Mouse (Mus musculus) E14TG2a.4 (cell line): ENCODE results near the gene Orc5.
A peak's percentile ranks its signal among the peaks of the same experiment; 100 is the strongest.
"Not testable (repeated sequence)": the region's sequence is repeated elsewhere in the genome, so short reads cannot be mapped to it uniquely, and the experiment has no call there.

Source experiments
- H3K27me3 ChIP-seq: 2 replicates; pipeline ENCODE4 v1.6.1; 2014; ENCODE audit warnings: low read length, control low read depth; ENCODE audit not compliant: insufficient read depth
- H3K36me3 ChIP-seq: 2 replicates; pipeline ENCODE4 v1.6.1; 2014; ENCODE audit warnings: low read length, control low read depth; ENCODE audit not compliant: insufficient read depth
- H3K4me1 ChIP-seq: replicated peaks from 2 replicates; pipeline ENCODE4 v1.6.1; 2014; ENCODE audit warnings: low read depth, low read length, control low read depth
- H3K4me3 ChIP-seq: replicated peaks from 2 replicates; pipeline ENCODE4 v1.5.1; 2014; ENCODE audit warnings: mild to moderate bottlenecking, low read length
- H3K9me3 ChIP-seq: 2 replicates; pipeline ENCODE4 v1.6.1; 2014; ENCODE audit warnings: low read length, control low read depth
- CTCF ChIP-seq: conservative IDR thresholded peaks from 2 replicates; pipeline ENCODE4 v1.5.1; 2014; ENCODE audit warnings: low read length
- NANOG ChIP-seq: IDR thresholded peaks from 2 replicates; pipeline ENCODE4 v1.6.1; 2014; ENCODE audit warnings: borderline replicate concordance, low read length, mixed read lengths
- POU5F1 ChIP-seq: IDR thresholded peaks from 2 replicates; pipeline ENCODE4 v1.6.1; 2014; ENCODE audit warnings: low read length, borderline replicate concordance

Gene Orc5

GRCm38 (mm10) chr5:22548556-22549161 is 1.6 kb downstream of the Orc5 start:
- no peaks in the 10 kb centered on the region for H3K9me3 ChIP-seq
- no peaks in the 10 kb centered on the region for H3K27me3 ChIP-seq
- TF ChIP-seq CTCF: no peak
- TF ChIP-seq NANOG: no peak
- TF ChIP-seq POU5F1: no peak
- peaks cover 51% of the 10 kb centered on the region for H3K36me3 ChIP-seq
- peaks cover 46% of the 10 kb centered on the region for H3K4me1 ChIP-seq
- peak overlapping the region; percentile 96 for H3K4me3 ChIP-seq

DNA sequence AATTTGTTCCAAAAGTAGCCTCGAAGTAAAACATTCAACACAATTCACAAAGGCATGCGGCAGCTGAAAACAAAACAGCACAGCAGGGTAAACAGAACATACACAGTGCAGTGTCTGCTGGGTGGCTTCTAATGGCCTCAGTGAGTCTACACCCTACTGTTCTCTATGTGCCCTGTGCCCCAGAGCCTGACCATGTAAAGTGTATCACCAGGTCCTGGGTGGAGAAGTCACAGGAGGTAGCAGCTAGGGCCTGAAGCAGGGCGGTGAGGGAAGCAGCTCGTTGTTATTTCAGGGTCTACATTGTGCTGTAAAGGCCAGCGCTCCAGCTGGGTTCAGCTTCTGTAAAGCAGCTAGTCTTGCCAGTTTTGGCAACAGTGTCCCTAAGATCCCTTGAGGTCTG is 3.7 kb downstream of the Orc5 start:
- Histone ChIP-seq H3K4me1 (peaks cover 44% of the 10 kb centered on the region), H3K9me3 (no peaks in the 10 kb centered on the region; the same call in 1 of the 2 replicates), H3K4me3 (no peak overlapping the region), H3K27me3 (no peaks in the 10 kb centered on the region), H3K36me3 (peaks cover 70% of the 10 kb centered on the region)
- TF ChIP-seq NANOG (no peak), POU5F1 (no peak), CTCF (no peak)

DNA sequence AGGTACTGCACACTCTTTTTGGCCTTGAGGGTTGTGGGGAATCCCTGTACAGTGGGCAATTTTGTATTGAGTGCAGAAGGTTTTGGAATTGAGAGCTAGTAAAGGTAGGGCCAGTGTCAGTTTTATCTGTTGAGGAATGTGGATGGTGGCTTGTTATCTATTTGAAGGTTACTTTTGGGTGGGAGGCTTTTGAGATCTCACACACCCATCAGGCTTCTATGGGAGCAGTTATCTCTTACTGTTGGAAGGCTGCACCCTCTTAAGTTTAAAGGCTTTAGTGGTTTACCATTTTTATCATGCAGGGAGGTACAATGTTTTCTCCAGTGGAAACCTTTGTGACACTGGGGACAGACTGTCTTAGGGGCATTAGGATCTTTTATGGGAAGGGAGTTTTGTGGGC is 4.9 kb downstream of the Orc5 start:
- Histone ChIP-seq H3K4me1 (peaks cover 42% of the 10 kb centered on the region), H3K36me3 (peaks cover 82% of the 10 kb centered on the region), H3K9me3 (peaks cover 2% of the 10 kb centered on the region; the same call in 1 of the 2 replicates), H3K4me3 (no peak overlapping the region), H3K27me3 (no peaks in the 10 kb centered on the region)
- TF ChIP-seq POU5F1: no peak
- no peak for TF ChIP-seq CTCF

- H3K9me3 ChIP-seq: peaks cover 6% of the 10 kb centered on the region
- TF ChIP-seq NANOG: no peak
- TF ChIP-seq POU5F1: no peak
- no peak for TF ChIP-seq CTCF
- no peak overlapping the region for H3K4me3 ChIP-seq
- H3K4me1 ChIP-seq: peaks cover 40% of the 10 kb centered on the region
- no peaks in the 10 kb centered on the region for H3K27me3 ChIP-seq
- peaks cover 94% of the 10 kb centered on the region for H3K36me3 ChIP-seq
Measured at GRCm38 (mm10) chr5:22542676-22543075, 7.6 kb downstream of the Orc5 start.

- H3K9me3 ChIP-seq: peaks cover 6% of the 10 kb centered on the region
- peaks cover 21% of the 10 kb centered on the region for H3K4me1 ChIP-seq
- H3K36me3 ChIP-seq: peaks cover 95% of the 10 kb centered on the region
- H3K4me3 ChIP-seq: no peak overlapping the region
- no peak for TF ChIP-seq POU5F1
- TF ChIP-seq NANOG: no peak
- no peak for TF ChIP-seq CTCF
- no peaks in the 10 kb centered on the region for H3K27me3 ChIP-seq
Measured at GRCm38 (mm10) chr5:22538996-22539600, 11.1 kb downstream of the Orc5 start.

GRCm38 (mm10) chr5:22536695-22537094 is 13.5 kb downstream of the Orc5 start:
- peaks cover 18% of the 10 kb centered on the region for H3K4me1 ChIP-seq
- H3K4me3 ChIP-seq: no peak overlapping the region
- peaks cover 6% of the 10 kb centered on the region for H3K9me3 ChIP-seq
- peaks cover 88% of the 10 kb centered on the region for H3K36me3 ChIP-seq
- H3K27me3 ChIP-seq: no peaks in the 10 kb centered on the region
- TF ChIP-seq POU5F1: no peak
- no peak for TF ChIP-seq NANOG
- TF ChIP-seq CTCF: no peak

DNA sequence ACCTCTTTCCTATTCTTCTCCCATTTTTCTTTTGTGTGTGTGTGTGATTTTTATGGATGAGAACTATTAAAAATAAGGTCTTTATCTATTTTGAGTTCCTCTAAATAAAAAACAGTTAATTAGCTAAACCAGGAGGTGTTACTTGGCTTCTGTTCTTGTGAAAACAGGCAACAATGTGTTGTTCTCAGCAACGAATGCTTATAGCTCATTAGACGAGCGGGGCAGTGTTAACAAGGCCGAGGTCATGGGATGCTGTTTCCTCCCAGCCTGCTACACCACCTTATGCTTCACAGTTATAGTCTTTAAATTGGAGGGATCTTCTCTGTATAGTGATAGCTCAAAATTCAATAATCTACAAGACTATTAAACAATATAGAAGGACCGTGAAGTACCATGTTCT is 17.7 kb downstream of the Orc5 start:
- Histone ChIP-seq H3K4me3 (no peak overlapping the region), H3K9me3 (no peaks in the 10 kb centered on the region), H3K4me1 (no peaks in the 10 kb centered on the region), H3K36me3 (peaks cover 87% of the 10 kb centered on the region), H3K27me3 (no peaks in the 10 kb centered on the region)
- TF ChIP-seq CTCF (no peak), POU5F1 (no peak), NANOG (no peak)

DNA sequence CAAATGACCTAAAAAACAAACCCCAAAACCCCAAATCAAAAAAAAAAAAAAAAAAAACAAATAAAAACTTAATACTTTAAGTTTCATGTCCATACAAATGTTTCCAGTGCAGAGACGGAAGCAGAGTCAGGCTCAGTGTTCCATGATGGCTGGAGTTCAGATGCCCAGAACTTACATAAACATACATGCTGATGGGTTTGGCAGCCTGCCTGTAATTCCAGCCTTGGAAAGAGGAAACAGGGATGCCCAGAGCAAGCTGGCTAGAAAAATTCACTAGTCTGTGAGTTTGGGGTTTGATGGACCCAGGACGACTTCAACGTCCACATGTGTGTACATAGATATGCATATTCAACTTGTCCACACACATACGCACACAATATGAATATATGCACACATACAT is 27.6 kb downstream of the Orc5 start:
- H3K4me3 ChIP-seq: no peak overlapping the region
- TF ChIP-seq POU5F1 (no peak), CTCF (no peak), NANOG (no peak)
- H3K36me3 ChIP-seq: peaks cover 93% of the 10 kb centered on the region
- no peaks in the 10 kb centered on the region for H3K27me3 ChIP-seq
- no peaks in the 10 kb centered on the region for H3K9me3 ChIP-seq
- peaks cover 14% of the 10 kb centered on the region for H3K4me1 ChIP-seq

GRCm38 (mm10) chr5:22519708-22520107 is 30.5 kb downstream of the Orc5 start:
- Histone ChIP-seq H3K27me3 (no peaks in the 10 kb centered on the region), H3K9me3 (no peaks in the 10 kb centered on the region)
- TF ChIP-seq POU5F1 (no peak), NANOG (no peak), CTCF (no peak)

DNA sequence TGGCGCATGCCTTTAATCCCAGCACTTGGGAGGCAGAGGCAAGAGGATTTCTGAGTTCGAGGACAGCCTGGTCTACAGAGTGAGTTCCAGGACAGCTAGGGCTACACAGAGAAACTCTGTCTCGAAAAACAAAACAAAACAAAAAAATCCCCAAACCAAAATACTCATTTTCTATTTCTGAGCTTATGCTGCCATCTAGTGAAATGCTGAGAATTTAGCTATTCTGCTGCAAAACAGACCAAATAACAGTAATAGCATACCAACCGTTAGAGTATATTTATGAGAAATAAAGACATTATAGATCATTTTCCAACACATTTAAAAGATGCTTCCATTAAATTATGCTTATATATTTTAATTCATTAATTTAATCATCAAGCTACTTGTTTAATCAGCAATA is 34.5 kb downstream of the Orc5 start:
- Histone ChIP-seq H3K36me3 (peaks cover 57% of the 10 kb centered on the region), H3K4me1 (peaks cover 14% of the 10 kb centered on the region)
- not testable (repeated sequence) for H3K9me3 ChIP-seq, H3K27me3 ChIP-seq, H3K4me3 ChIP-seq

More at GRCm38 (mm10) chr5:22519708-22520107, 30.5 kb downstream of the Orc5 start:
- Histone ChIP-seq H3K4me1 (peaks cover 14% of the 10 kb centered on the region), H3K36me3 (peaks cover 83% of the 10 kb centered on the region), H3K4me3 (no peak overlapping the region)

GRCm38 (mm10) chr5:22514231-22514630 is 36.0 kb downstream of the Orc5 start:
- H3K27me3 ChIP-seq, H3K4me3 ChIP-seq, H3K4me1 ChIP-seq, H3K9me3 ChIP-seq: not testable (repeated sequence)
- H3K36me3 ChIP-seq: peaks cover 52% of the 10 kb centered on the region

DNA sequence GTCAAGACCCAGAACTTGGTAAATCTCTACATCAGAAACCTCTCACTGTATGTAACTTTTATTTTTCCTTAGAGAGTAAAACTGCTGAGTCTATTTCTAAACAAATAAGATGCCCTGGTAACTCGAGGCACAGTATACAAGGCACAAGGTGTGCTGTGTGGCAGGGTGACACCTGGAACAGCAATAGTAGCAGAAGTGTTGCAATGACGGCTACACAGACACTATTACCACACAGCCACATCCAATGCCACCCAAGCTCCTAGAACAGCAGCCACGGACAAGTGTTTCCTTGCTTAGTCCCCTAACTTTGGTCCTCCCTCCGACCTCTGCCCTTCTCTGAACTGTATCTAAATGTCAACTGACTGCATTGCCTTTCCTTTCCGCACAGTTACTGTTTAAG is 37.6 kb downstream of the Orc5 start:
- not testable (repeated sequence) for H3K4me3 ChIP-seq, H3K4me1 ChIP-seq, H3K9me3 ChIP-seq, H3K27me3 ChIP-seq
- H3K36me3 ChIP-seq: peaks cover 54% of the 10 kb centered on the region
